ENCODE assay signal across 8 mouse cellular contexts in genomic region chr4:120855360-120856060, GRCm38 (mm10). TPM values are rescaled to one million over a fixed set of nuclear protein-coding genes. Genes with fewer than 3 reads are reported as not detected.
DNase-seq lines count a peak whose midpoint lies in the region; ATAC-seq and TF ChIP-seq lines count a peak whose summit lies in the region.

No protein-coding gene starts in this region.

- ATAC-seq in heart, embryonic 14.5 days (ENCODE audit: insufficient number of reproducible peaks, insufficient read depth, low FRiP score, low read depth) = no peak
- ATAC-seq in hindbrain, embryonic 13.5 days (ENCODE audit: low FRiP score) = no peak; the same call in 1 of the 2 replicates
- no peak for ATAC-seq in erythroblast, adult 5-6 weeks (replicated peaks; ENCODE audit: low FRiP score, poor library complexity, severe bottlenecking)

- peaks cover 50% of the 10 kb centered on the region for H3K27me3 ChIP-seq in heart, embryonic 14.5 days (ENCODE audit: control insufficient read depth, insufficient read depth, low read length)
- H3K27me3 ChIP-seq in hindbrain, embryonic 13.5 days = peaks cover 19% of the 10 kb centered on the region; the same call in 1 of the 2 replicates
- H3K27me3 ChIP-seq in midbrain, embryonic 10.5 days (ENCODE audit: low read depth, poor library complexity, severe bottlenecking) = peaks cover 69% of the 10 kb centered on the region

- peaks cover 5% of the 10 kb centered on the region; the same call in 1 of the 2 replicates for H3K9me3 ChIP-seq in heart, embryonic 14.5 days (ENCODE audit: control insufficient read depth, low read length)
- H3K9me3 ChIP-seq in hindbrain, embryonic 13.5 days = no peaks in the 10 kb centered on the region
- no peaks in the 10 kb centered on the region for H3K9me3 ChIP-seq in midbrain, embryonic 10.5 days (replicated peaks)

- H3K27ac ChIP-seq in heart, embryonic 14.5 days (replicated peaks in 1 of 2; ENCODE audit: control insufficient read depth in 1 of 2, insufficient read depth in 1 of 2, low read depth in 2 of 2, low read length in 2 of 2) = no peak overlapping the region
- H3K27ac ChIP-seq in cortical plate, adult 2 months (ENCODE audit: insufficient read depth, low read length) = no peak overlapping the region
- H3K27ac ChIP-seq in hindbrain, embryonic 13.5 days = no peak overlapping the region
- H3K27ac ChIP-seq in midbrain, embryonic 10.5 days (replicated peaks) = peak overlapping the region; percentile 83

- peak overlapping the region in 1 of 2 experiments; percentile 51; a peak in 2 of 4 replicates for H3K4me3 ChIP-seq in heart, embryonic 14.5 days (ENCODE audit: control insufficient read depth in 1 of 2, insufficient read depth in 1 of 2, low read depth in 1 of 2, low read length in 2 of 2)
- H3K4me3 ChIP-seq in cortical plate, adult 2 months (ENCODE audit: insufficient read depth, low read length) = peak overlapping the region; percentile 39
- H3K4me3 ChIP-seq in hindbrain, embryonic 13.5 days = peak overlapping the region; percentile 63
- peak overlapping the region; percentile 63 for H3K4me3 ChIP-seq in midbrain, embryonic 10.5 days

- no peak for DNase-seq in heart, adult 11 months
- no peak for DNase-seq in midbrain, embryonic 10.5 days (ENCODE audit: low spot score)
- no peak for DNase-seq in gastrocnemius, postnatal 10 days
- no peak for DNase-seq in embryo, embryonic 11 days

- TF ChIP-seq CTCF in cortical plate, adult 2 months (IDR thresholded peaks at IDR 0.05; ENCODE audit: extremely low read depth, insufficient read depth, low read length) = no peak

- 37% methylated on average over 7 of the region's 7 CpGs for WGBS in heart, embryonic 14.5 days
- WGBS in hindbrain, embryonic 13.5 days = 18% methylated on average over 7 of the region's 7 CpGs
- WGBS in midbrain, embryonic 10.5 days = 12% methylated on average over 7 of the region's 7 CpGs

- H3K4me1 ChIP-seq in heart, embryonic 14.5 days (ENCODE audit: control insufficient read depth in 2 of 2, insufficient read depth in 2 of 2, low read length in 2 of 2) = peaks cover 5 to 8% of the 10 kb centered on the region in 2 experiments
- H3K4me1 ChIP-seq in cortical plate, adult 2 months (ENCODE audit: control insufficient read depth, insufficient read depth, low read length) = peaks cover 6% of the 10 kb centered on the region
- peaks cover 22% of the 10 kb centered on the region for H3K4me1 ChIP-seq in hindbrain, embryonic 13.5 days (replicated peaks)
- H3K4me1 ChIP-seq in midbrain, embryonic 10.5 days = peaks cover 31% of the 10 kb centered on the region

- no peak overlapping the region for H3K9ac ChIP-seq in heart, embryonic 14.5 days (ENCODE audit: low read length)
- H3K9ac ChIP-seq in hindbrain, embryonic 13.5 days = peak overlapping the region; percentile 84

- H3K4me2 ChIP-seq in heart, embryonic 14.5 days (ENCODE audit: low read length) = peak overlapping the region; percentile 92
- H3K4me2 ChIP-seq in hindbrain, embryonic 13.5 days = peak overlapping the region; percentile 72

- no peaks in the 10 kb centered on the region for H3K36me3 ChIP-seq in heart, embryonic 14.5 days (ENCODE audit: control insufficient read depth, insufficient read depth, low read length)
- no peaks in the 10 kb centered on the region for H3K36me3 ChIP-seq in hindbrain, embryonic 13.5 days
- H3K36me3 ChIP-seq in midbrain, embryonic 10.5 days = no peaks in the 10 kb centered on the region

- no peak for TF ChIP-seq POLR2A in cortical plate, adult 2 months (IDR thresholded peaks at IDR 0.05; ENCODE audit: extremely low read depth, insufficient read depth, low read length)

RNA-seq across cellular contexts. Expression of gene Rims3, which starts 0.9 kb away (rescaled TPM):
- polyA plus RNA-seq in heart, embryonic 14.5 days (2014; fragmentation: Nextera tagmentation; extraction: Ambion mirVana) = 0.31 and 0.43 TPM in 2 replicates
- polyA plus RNA-seq in cortical plate, adult 2 months (2012; rRNA removed) = 95.7 and 102 TPM in 2 replicates
- polyA plus RNA-seq in hindbrain, embryonic 13.5 days (2015; fragmentation: Nextera tagmentation; extraction: Ambion mirVana) = 11.9 and 12.4 TPM in 2 replicates
- polyA plus RNA-seq in midbrain, embryonic 10.5 days (2016; fragmentation: Nextera tagmentation; extraction: Ambion mirVana) = 3.8 and 5.4 TPM in 2 replicates
- 0.21 and 1.2 TPM in 2 replicates for total RNA-seq in erythroblast, adult 5-6 weeks (2015; ENCODE audit: low replicate concordance)
- 0.43 and 0.98 TPM in 2 replicates for total RNA-seq in erythroblast, adult 5-6 weeks (2017; ENCODE audit: low replicate concordance)
- under 1 TPM; 0.20 to 0.40 TPM for total RNA-seq in gastrocnemius, postnatal 10 days (2021)

RNA-seq across cellular contexts. Expression of gene Nfyc, which starts 24.1 kb away (rescaled TPM):
- polyA plus RNA-seq in heart, embryonic 14.5 days (2014; fragmentation: Nextera tagmentation; extraction: Ambion mirVana) = 104 and 107 TPM in 2 replicates
- 87.5 and 88.5 TPM in 2 replicates for polyA plus RNA-seq in cortical plate, adult 2 months (2012; rRNA removed)
- polyA plus RNA-seq in hindbrain, embryonic 13.5 days (2015; fragmentation: Nextera tagmentation; extraction: Ambion mirVana) = 85.8 and 86.3 TPM in 2 replicates
- 123 and 127 TPM in 2 replicates for polyA plus RNA-seq in midbrain, embryonic 10.5 days (2016; fragmentation: Nextera tagmentation; extraction: Ambion mirVana)
- total RNA-seq in erythroblast, adult 5-6 weeks (2015; ENCODE audit: low replicate concordance) = 27.9 and 30.3 TPM in 2 replicates
- total RNA-seq in erythroblast, adult 5-6 weeks (2017; ENCODE audit: low replicate concordance) = 30.0 and 36.3 TPM in 2 replicates
- total RNA-seq in gastrocnemius, postnatal 10 days (2021) = 10 to 100 TPM; 47.2 to 55.8 TPM
